Mouse (Mus musculus): ENCODE measurements around the gene Oxt.

DNA sequence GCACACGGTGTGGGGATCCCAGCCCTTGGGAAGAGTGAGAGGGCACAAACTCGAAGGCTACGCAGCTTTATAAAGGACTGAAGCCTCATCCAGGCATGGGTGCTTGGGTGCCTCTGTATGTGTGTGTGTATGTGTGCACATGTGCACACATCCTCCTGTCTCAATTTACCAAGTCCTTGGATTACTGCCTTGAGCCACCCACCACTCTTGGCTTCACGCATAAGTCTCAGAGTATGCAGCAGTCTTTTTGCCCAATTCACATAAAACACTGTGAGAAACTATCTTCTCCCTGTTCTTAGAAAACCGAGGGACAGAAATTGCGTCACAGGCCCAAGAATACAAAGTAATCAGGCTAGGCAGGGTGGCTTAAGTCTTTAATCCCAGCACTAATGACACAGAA, 10.0 kb downstream of the Oxt start:
- TF ChIP-seq CTCF (conservative IDR thresholded peaks at IDR 0.05; ENCODE audit: low read length), result no peak
- no peak for TF ChIP-seq POU5F1 (IDR thresholded peaks at IDR 0.05; ENCODE audit: borderline replicate concordance, low read length)

Measured in E14TG2a.4 (cell line).